9 mouse cellular contexts compared by ENCODE assay signal in genomic region chr10:19691771-19692170, GRCm38 (mm10). TPM values are rescaled to one million over a fixed set of nuclear protein-coding genes. Genes with fewer than 3 reads are reported as not detected.
DNase-seq lines count a peak whose midpoint lies in the region.
"Had no signal": no experiment of that assay in that cellular context is flagged by ENCODE, and none has a peak within 500 bp of the region (broad histone marks: within the 10 kb centered on the region; RNA-seq: fewer than 3 reads in every experiment).

No protein-coding gene starts in this region.

- peak; percentile 35 to 36 for DNase-seq in right cerebral cortex, postnatal 10 days (ENCODE audit: low spot score in 2 of 2)
- no peak for DNase-seq in right cerebral cortex, adult 2 months (ENCODE audit: low spot score in 2 of 2)
- DNase-seq in heart, postnatal 10 days = peak; percentile 26 to 38
- peak; percentile 53 for DNase-seq in lung, postnatal 14 days
- peak; percentile 93 for DNase-seq in thymus, postnatal 0 days (ENCODE audit: low spot score)
- DNase-seq in right cerebral cortex, postnatal 4 days = no peak
- no peak for DNase-seq in yolk sac, embryonic 10.5 days (ENCODE audit: low spot score)
- DNase-seq in adrenal gland, adult 8-10 months = no peak

- intact Hi-C loops in heart, postnatal 10 days (cut with DNase I) = loop anchor here (2.0 to 10.0 kb wide), 4 partner anchors 169 to 777 kb away; no protein-coding TSS in a partner anchor

RNA-seq across cellular contexts. Expression of gene Il20ra, which starts 20.6 kb away (rescaled TPM):
- total RNA-seq in heart, postnatal 10 days (2021) = not detected
- polyA plus RNA-seq in thymus, postnatal 0 days (2015; fragmentation: Nextera tagmentation; extraction: Ambion mirVana) = 0.60 and 1.1 TPM in 2 replicates
- 1 to 10 TPM; 3.2 to 7.0 (median 5.5) TPM for total RNA-seq in adrenal gland, adult 8-10 months (2022)
- polyA plus RNA-seq: large intestine, adult 2 months had no signal

Comparison
In these comparisons a context has a peak if more than half of its experiments do, and no peak if none do; other contexts are left out.
1. DNase-seq: peak in right cerebral cortex, postnatal 10 days (2 of 2), heart, postnatal 10 days (2 of 2), lung, postnatal 14 days (single experiment) and thymus, postnatal 0 days (single experiment); none in right cerebral cortex, adult 2 months (0 of 2), right cerebral cortex, postnatal 4 days (single experiment), yolk sac, embryonic 10.5 days (single experiment) and adrenal gland, adult 8-10 months (single experiment).